Mouse (Mus musculus) CH12.LX (cell line): ENCODE results near the gene C1qtnf5. TPM values are rescaled to one million over a fixed set of nuclear protein-coding genes. Genes with fewer than 3 reads are reported as not detected.

Experiments
- DNase-seq: peaks from one replicate; pipeline ENCODE4 v3.0.0-alpha.2; 2013; ENCODE audit errors: extremely low read depth
- H3K27ac ChIP-seq: 2 replicates; pipeline ENCODE4 v1.5.1; 2012; ENCODE audit warnings: low read depth, mild to moderate bottlenecking, control low read depth, moderate library complexity; ENCODE audit not compliant: insufficient read depth
- H3K27me3 ChIP-seq: replicated peaks from 2 replicates; pipeline ENCODE3; 2012; ENCODE audit warnings: inconsistent platforms
- H3K36me3 ChIP-seq, 2 experiments: replicated peaks in 1 of 2; 2 replicates each; pipeline versions ENCODE3 to v1.6.1; 2012; ENCODE audit warnings: inconsistent platforms in 1 of 2, low read length in 1 of 2, mild to moderate bottlenecking in 1 of 2, mixed read lengths in 1 of 2, moderate library complexity in 1 of 2; ENCODE audit not compliant: control insufficient read depth in 1 of 2, insufficient read depth in 1 of 2
- H3K4me1 ChIP-seq, 2 experiments: 2 replicates each; pipeline ENCODE4 v1.6.1; 2012; ENCODE audit warnings: inconsistent platforms in 1 of 2, moderate library complexity in 1 of 2; ENCODE audit not compliant: insufficient read depth in 2 of 2, control insufficient read depth in 1 of 2
- H3K4me2 ChIP-seq: 2 replicates; pipeline ENCODE4 v1.6.1; 2012; ENCODE audit warnings: low read depth, mild to moderate bottlenecking, control low read depth; ENCODE audit not compliant: poor library complexity, insufficient read depth, severe bottlenecking
- H3K4me3 ChIP-seq, 3 experiments: fragments of 150-350 bp in 1 of 3; sonication (generic) in 1 of 3; replicated peaks in 1 of 3; 2 replicates each; pipeline versions ENCODE3 to v1.5.1; 2011 to 2012; ENCODE audit warnings: low read depth in 2 of 3, low read length in 2 of 3, mild to moderate bottlenecking in 2 of 3, moderate library complexity in 2 of 3, control low read depth in 1 of 3, improper control_type of control experiment in 1 of 3, inconsistent platforms in 1 of 3, mixed read lengths in 1 of 3; ENCODE audit not compliant: poor library complexity in 1 of 3
- H3K79me2 ChIP-seq: replicated peaks from 2 replicates; pipeline ENCODE4 v1.6.1; 2012; ENCODE audit warnings: mild to moderate bottlenecking, moderate library complexity; ENCODE audit not compliant: control insufficient read depth, poor library complexity, insufficient read depth, severe bottlenecking; ENCODE audit errors: extremely low read depth
- H3K9ac ChIP-seq: 2 replicates; pipeline ENCODE4 v1.6.1; 2012; ENCODE audit warnings: low read depth, mild to moderate bottlenecking, control low read depth, moderate library complexity; ENCODE audit not compliant: insufficient read depth
- H3K9me3 ChIP-seq: replicated peaks from 2 replicates; pipeline ENCODE3; 2012; ENCODE audit warnings: low read length, inconsistent platforms, mixed read lengths
- CTCF ChIP-seq, 2 experiments: IDR thresholded peaks in 1 of 2; conservative IDR thresholded peaks in 1 of 2; 2 replicates each; pipeline ENCODE4 v1.5.1; 2011 to 2012; ENCODE audit warnings: low read depth in 2 of 2, low read length in 2 of 2, improper control_type of control experiment in 1 of 2, inconsistent platforms in 1 of 2, mild to moderate bottlenecking in 1 of 2, moderate library complexity in 1 of 2
- ELF1 ChIP-seq: IDR thresholded peaks from 2 replicates; pipeline ENCODE4 v1.6.1; 2014; ENCODE audit warnings: low read depth, mild to moderate bottlenecking, inconsistent platforms, low read length, improper control_type of control experiment
- ETS1 ChIP-seq: conservative IDR thresholded peaks from 2 replicates; pipeline ENCODE4 v1.6.1; 2012; ENCODE audit warnings: low read depth, mild to moderate bottlenecking, inconsistent platforms, low read length, improper control_type of control experiment, moderate library complexity
- HCFC1 ChIP-seq: IDR thresholded peaks from 2 replicates; pipeline ENCODE4 v1.6.1; 2012; ENCODE audit warnings: low read depth, mild to moderate bottlenecking, inconsistent platforms, low read length, improper control_type of control experiment
- MAFK ChIP-seq: IDR thresholded peaks from 2 replicates; pipeline ENCODE4 v1.6.1; 2011; ENCODE audit warnings: low read length, improper control_type of control experiment; ENCODE audit not compliant: insufficient replicate concordance
- MAZ ChIP-seq: IDR thresholded peaks from 2 replicates; pipeline ENCODE4 v1.6.1; 2012; ENCODE audit warnings: low read depth, mild to moderate bottlenecking, inconsistent platforms, low read length, improper control_type of control experiment, moderate library complexity
- MEF2A ChIP-seq: IDR thresholded peaks from 2 replicates; pipeline ENCODE4 v1.6.1; 2014; ENCODE audit warnings: low read depth, mild to moderate bottlenecking, inconsistent platforms, low read length, improper control_type of control experiment, borderline replicate concordance
- MXI1 ChIP-seq: IDR thresholded peaks from 2 replicates; pipeline ENCODE4 v1.6.1; 2011; ENCODE audit warnings: mild to moderate bottlenecking, low read depth, low read length, improper control_type of control experiment
- NELFE ChIP-seq: IDR thresholded peaks from 2 replicates; pipeline ENCODE4 v1.6.1; 2011; ENCODE audit warnings: low read depth, low read length, improper control_type of control experiment
- NRF1 ChIP-seq: IDR thresholded peaks from 2 replicates; pipeline ENCODE4 v1.6.1; 2014; ENCODE audit warnings: low read depth, mild to moderate bottlenecking, inconsistent platforms, low read length, improper control_type of control experiment, moderate library complexity
- RAD21 ChIP-seq: IDR thresholded peaks from 2 replicates; pipeline ENCODE4 v1.6.1; 2011; ENCODE audit warnings: low read depth, mild to moderate bottlenecking, low read length, improper control_type of control experiment, moderate library complexity
- RCOR1 ChIP-seq: conservative IDR thresholded peaks from 2 replicates; pipeline ENCODE4 v1.6.1; 2012; ENCODE audit warnings: low read depth, mild to moderate bottlenecking, inconsistent platforms, low read length, improper control_type of control experiment
- SIN3A ChIP-seq: IDR thresholded peaks from 2 replicates; pipeline ENCODE4 v1.6.1; 2012; ENCODE audit warnings: low read length, improper control_type of control experiment, inconsistent platforms
- SMC3 ChIP-seq: IDR thresholded peaks from 2 replicates; pipeline ENCODE4 v1.6.1; 2011; ENCODE audit warnings: low read depth, low read length, improper control_type of control experiment
- TCF12 ChIP-seq: IDR thresholded peaks from 2 replicates; pipeline ENCODE4 v1.6.1; 2014; ENCODE audit warnings: low read depth, mild to moderate bottlenecking, inconsistent platforms, low read length, improper control_type of control experiment
- USF2 ChIP-seq: conservative IDR thresholded peaks from 2 replicates; pipeline ENCODE4 v1.6.1; 2011; ENCODE audit warnings: low read depth, low read length, improper control_type of control experiment
- ZC3H11A ChIP-seq: IDR thresholded peaks from 2 replicates; pipeline ENCODE4 v1.6.1; 2012; ENCODE audit warnings: low read depth, mild to moderate bottlenecking, inconsistent platforms, low read length, improper control_type of control experiment
- ZMIZ1 ChIP-seq: IDR thresholded peaks from 2 replicates; pipeline ENCODE4 v1.6.1; 2012; ENCODE audit warnings: low read depth, mild to moderate bottlenecking, inconsistent platforms, low read length, improper control_type of control experiment
- dilution Hi-C: fragments of 300-500 bp; cut with MboI; formaldehyde crosslinking; loops from 2 replicates; pipeline ENCODE4 v1.14.3; 2020; ENCODE audit warnings: low sequenced_read_pairs; ENCODE audit not compliant: extremely low pct_unique_long_range_greater_than_20kb, extremely low pct_ligation_motif_present
- in situ Hi-C: fragments of 300-500 bp; cut with MboI; formaldehyde crosslinking; loops from 3 replicates; pipeline ENCODE4 v1.14.3; 2019; ENCODE audit warnings: low sequenced_read_pairs, low pct_ligation_motif_present, low pct_unique_long_range_greater_than_20kb, mixed read lengths
- polyA plus RNA-seq: library from polyadenylated mRNA; unstranded; fragments of >175 nt; gene quantifications from 2 replicates; pipeline ENCODE4 v1.2.1, GENCODE M21; 2012; ENCODE audit warnings: low read depth; ENCODE audit not compliant: insufficient read length
- total RNA-seq, 2 experiments: library from RNA; depleted of rRNA; stranded (reverse); fragments of 300-350 nt in 1 of 2; fragments of >200 nt in 1 of 2; gene quantifications; 2 replicates each; pipeline ENCODE4 v1.2.3; 2012 to 2014

Gene C1qtnf5
- total and polyA plus RNA-seq, 3 experiments: not detected

DNA sequence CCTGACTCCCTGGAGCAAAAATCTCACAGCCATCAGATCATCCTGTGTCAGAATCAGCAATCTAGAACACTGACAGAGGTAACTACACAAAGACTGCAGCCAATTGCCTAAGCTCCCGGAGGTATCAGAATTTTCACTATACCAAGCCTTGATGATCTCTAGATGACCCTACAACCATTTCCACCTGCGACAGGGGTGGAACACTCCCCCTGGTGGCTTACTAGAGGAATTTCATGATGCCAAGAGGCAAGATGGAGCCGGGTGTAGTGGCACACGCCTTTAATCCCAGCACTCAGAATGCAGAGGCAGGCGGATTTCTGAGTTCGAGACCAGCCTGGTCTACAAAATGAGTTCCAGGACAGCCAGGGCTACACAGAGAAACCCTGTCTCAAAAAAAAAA is 17.3 kb downstream of the C1qtnf5 start:
- in situ Hi-C loops: loop anchor here (10.0 kb wide), 1 partner anchor 140 kb away; the partner anchor contains the start of gene Nlrx1
- no peak for DNase-seq
- peaks cover 7 to 32% of the 10 kb centered on the region in 2 experiments; a peak in 3 of 4 replicates for H3K4me1 ChIP-seq
- H3K4me3 ChIP-seq: no peak overlapping the region
- no peaks in the 10 kb centered on the region for H3K36me3 ChIP-seq
- H3K4me2 ChIP-seq: no peak overlapping the region
- H3K79me2 ChIP-seq: no peaks in the 10 kb centered on the region
- peaks cover 8% of the 10 kb centered on the region for H3K27me3 ChIP-seq
- no peak overlapping the region for H3K27ac ChIP-seq
- dilution Hi-C loops: no loop called here
- H3K9ac ChIP-seq: no peak overlapping the region
- TF ChIP-seq CTCF (conservative IDR thresholded peaks at IDR 0.05 in 1 of 2, IDR thresholded peaks at IDR 0.05 in 1 of 2; ENCODE audit: low read depth in 2 of 2, low read length in 2 of 2): peak; percentile 50 to 76
- no peak for TF ChIP-seq USF2
- TF ChIP-seq RAD21: peak; percentile 37
- peak; percentile 73 for TF ChIP-seq SMC3
- no peak for TF ChIP-seq MAZ
- no peak for TF ChIP-seq ETS1
- H3K9me3 ChIP-seq: no peaks in the 10 kb centered on the region

DNA sequence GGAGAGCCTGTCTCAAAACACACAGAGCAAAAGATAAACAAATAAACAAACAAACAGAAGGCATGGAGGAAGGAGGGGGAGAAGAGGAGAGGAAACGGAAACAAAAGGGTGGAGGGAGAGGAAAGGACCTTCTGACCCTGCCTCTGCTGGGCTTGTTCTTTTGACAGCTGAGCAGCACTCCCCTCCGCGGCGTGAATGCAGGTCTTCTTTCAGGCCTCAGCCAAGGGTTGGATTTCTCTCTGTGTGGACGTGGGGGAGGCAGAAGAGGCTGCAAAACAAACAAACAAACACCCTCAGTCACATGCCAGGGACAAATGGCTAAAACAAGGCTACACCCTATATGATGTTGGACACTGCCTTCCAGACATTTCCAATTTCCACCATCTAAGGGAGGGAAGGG is 18.0 kb downstream of the C1qtnf5 start:
- dilution Hi-C loops: no loop called here
- H3K4me3 ChIP-seq: no peak overlapping the region
- H3K4me1 ChIP-seq: peaks cover 3 to 32% of the 10 kb centered on the region in 2 experiments; a peak in 3 of 4 replicates
- in situ Hi-C loops: loop anchor here (10.0 kb wide), 1 partner anchor 140 kb away; the partner anchor contains the start of gene Nlrx1
- TF ChIP-seq NELFE (no peak), RCOR1 (no peak), SIN3A (no peak), RAD21 (no peak), ZMIZ1 (no peak), NRF1 (no peak), MEF2A (no peak), MAFK (no peak), MAZ (no peak), TCF12 (no peak), HCFC1 (no peak), ZC3H11A (no peak), MXI1 (no peak), ELF1 (no peak)
- no peaks in the 10 kb centered on the region for H3K9me3 ChIP-seq
- no peak overlapping the region for H3K27ac ChIP-seq
- no peak for DNase-seq
- no peaks in the 10 kb centered on the region for H3K36me3 ChIP-seq
- H3K4me2 ChIP-seq: no peak overlapping the region
- no peak overlapping the region for H3K9ac ChIP-seq
- H3K27me3 ChIP-seq: peaks cover 14% of the 10 kb centered on the region
- H3K79me2 ChIP-seq: no peaks in the 10 kb centered on the region
